Mouse (Mus musculus) heart, postnatal 0 days (tissue): ENCODE results near the gene Sugp2.

Experiments used
- CTCF ChIP-seq: IDR thresholded peaks from 2 replicates; pipeline ENCODE4 v1.5.1; 2016; ENCODE audit warnings: antibody characterized with exemption, control low read depth, low read depth
- EP300 ChIP-seq: IDR thresholded peaks from 2 replicates; pipeline ENCODE4 v1.6.1; 2016; ENCODE audit warnings: antibody characterized with exemption, low read depth

DNA sequence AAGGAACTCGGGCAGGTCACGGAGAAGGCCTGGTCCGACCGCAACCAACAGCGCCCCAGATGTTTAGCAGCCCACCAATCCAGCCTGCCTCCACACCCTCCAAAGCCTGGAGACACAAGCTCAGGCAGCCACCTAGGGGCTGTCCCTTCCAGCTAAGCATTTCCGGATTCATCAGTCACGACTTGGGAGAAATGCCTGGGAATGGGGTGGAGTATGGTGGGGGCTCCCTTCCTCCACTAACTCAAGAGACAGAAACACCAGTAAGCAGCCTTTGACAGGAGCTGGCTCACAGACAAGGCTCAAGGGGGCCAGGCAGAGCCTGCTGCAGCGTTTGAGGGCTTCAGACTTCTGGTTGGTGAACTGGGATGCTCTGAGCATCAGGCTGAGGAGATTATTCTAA, 23.5 kb upstream of the Sugp2 start:
- TF ChIP-seq CTCF (no peak; the same call in 1 of the 2 replicates), EP300 (no peak)
